Mouse (Mus musculus) ES-E14 (cell line): ENCODE results near the gene Ppard.

Experiments
- CHD2 ChIP-seq: IDR thresholded peaks from 2 replicates; pipeline ENCODE4 v1.6.1; 2014; ENCODE audit warnings: mild to moderate bottlenecking, low read depth, low read length, inconsistent platforms
- MAFK ChIP-seq: IDR thresholded peaks from 2 replicates; pipeline ENCODE4 v1.6.1; 2014; ENCODE audit warnings: mild to moderate bottlenecking, low read depth, low read length, inconsistent platforms; ENCODE audit not compliant: insufficient read depth
- ZNF384 ChIP-seq: IDR thresholded peaks from 2 replicates; pipeline ENCODE4 v1.6.1; 2012; ENCODE audit warnings: low read depth, low read length, inconsistent platforms

DNA sequence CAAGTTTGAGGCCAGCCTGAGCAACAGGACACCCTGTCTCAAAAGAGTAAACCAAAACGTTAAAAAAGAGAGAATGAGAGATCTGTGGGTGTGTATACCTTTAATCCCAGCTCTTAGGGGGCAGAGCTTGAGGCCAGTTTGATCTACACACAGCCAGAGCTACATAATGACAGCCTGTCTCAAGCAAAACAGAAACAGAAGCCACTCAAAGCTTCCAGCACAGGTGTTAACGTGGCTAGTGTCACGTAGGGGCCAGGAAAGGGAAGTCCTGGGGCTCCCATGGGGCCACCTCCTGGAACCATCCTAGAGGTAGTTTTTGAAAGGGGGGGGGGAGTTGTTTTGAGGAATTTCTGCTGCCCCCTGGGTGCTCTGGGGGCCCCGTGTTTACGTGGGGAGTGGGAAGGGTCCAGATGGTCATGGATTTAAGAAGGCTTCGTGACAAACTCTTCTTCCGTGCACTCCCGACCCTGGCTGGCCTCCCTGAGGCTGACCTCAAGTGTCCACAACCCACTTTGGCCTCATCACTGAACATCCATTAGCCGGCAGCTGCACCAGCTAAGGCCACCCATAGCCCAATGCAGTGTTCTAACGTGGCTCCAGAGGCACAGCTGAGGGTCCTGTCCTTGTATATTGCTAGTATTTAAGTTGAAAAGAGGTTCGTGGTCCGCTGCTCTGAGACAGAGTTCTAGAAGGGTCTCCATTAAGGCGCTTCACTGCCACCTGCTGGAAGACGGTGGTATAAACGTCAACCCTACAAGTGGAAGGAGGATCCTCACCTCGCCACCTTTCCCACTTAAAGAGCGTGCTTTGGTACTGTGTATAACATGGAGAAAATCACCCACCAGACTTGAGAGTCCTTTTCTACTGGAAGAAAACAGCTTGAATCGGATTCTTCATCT is 76.0 kb downstream of the Ppard start:
- TF ChIP-seq ZNF384 (no peak), MAFK (no peak), CHD2 (no peak)
